Mouse (Mus musculus): ENCODE data around the gene Gm9758. TPM values are rescaled to one million over a fixed set of nuclear protein-coding genes. Genes with fewer than 3 reads are reported as not detected.

Gene Gm9758
- polyA plus RNA-seq (2015; fragmentation: Illumina TruSeq; extraction: RNeasy Lipid Tissue Mini Kit (QIAGEN cat#74804); ENCODE audit: insufficient read depth, low read depth, low replicate concordance), result not detected

GRCm38 (mm10) chr5:14914799-14915198, at the start of gene Gm9758:
TSS of gene Gm9758 (minus strand) at chr5:14914899.

DNA sequence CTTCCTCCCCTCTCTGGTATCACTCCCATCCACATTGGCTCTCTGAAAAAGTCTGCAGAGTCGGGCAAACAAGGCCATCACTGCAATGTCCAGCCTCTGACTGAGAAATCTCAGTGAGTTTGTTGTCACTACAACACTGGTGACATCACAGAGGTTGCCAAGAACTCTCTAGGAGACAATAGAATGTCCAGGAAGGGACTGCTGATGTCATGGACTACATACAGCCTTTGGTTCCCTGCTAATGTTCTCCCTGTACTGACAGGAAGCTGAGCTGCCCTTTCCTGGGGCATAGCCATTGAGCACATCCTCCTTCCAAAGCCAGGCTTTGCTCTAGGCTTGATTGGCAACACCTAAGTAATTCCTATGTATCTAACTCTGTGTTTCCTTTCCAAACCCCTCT, 23.6 kb upstream of the Gm9758 start, which contains the start of gene Speer4e:
Gene Speer4e (minus strand): TSS at position 101 of the 400 bp plus-strand sequence.

Other genes starting within 250 kb of the Gm9758 start
- gene Speer4e, start 23.5 kb upstream of the Gm9758 start, polyA plus RNA-seq (2015; fragmentation: Illumina TruSeq; extraction: RNeasy Lipid Tissue Mini Kit (QIAGEN cat#74804); ENCODE audit: insufficient read depth, low read depth, low replicate concordance), result not detected
- not detected for gene Gm10354, start 64.0 kb upstream of the Gm9758 start, polyA plus RNA-seq (2015; fragmentation: Illumina TruSeq; extraction: RNeasy Lipid Tissue Mini Kit (QIAGEN cat#74804); ENCODE audit: insufficient read depth, low read depth, low replicate concordance)
- not detected for gene Gm17019, start 118.1 kb upstream of the Gm9758 start, polyA plus RNA-seq (2015; fragmentation: Illumina TruSeq; extraction: RNeasy Lipid Tissue Mini Kit (QIAGEN cat#74804); ENCODE audit: insufficient read depth, low read depth, low replicate concordance)

Measured in pancreas, adult 10 weeks (tissue).